Mouse (Mus musculus) T-helper 2 cell (primary cell): ENCODE data around the gene Bphl.

ENCODE experiments used
- in situ Hi-C: fragments of 300-600 bp; cut with MboI, MseI; formaldehyde crosslinking; loops from one replicate; pipeline ENCODE4 v1.15.1; 2025; ENCODE audit warnings: high pct_unique_total_duplicates

The Bphl gene

DNA sequence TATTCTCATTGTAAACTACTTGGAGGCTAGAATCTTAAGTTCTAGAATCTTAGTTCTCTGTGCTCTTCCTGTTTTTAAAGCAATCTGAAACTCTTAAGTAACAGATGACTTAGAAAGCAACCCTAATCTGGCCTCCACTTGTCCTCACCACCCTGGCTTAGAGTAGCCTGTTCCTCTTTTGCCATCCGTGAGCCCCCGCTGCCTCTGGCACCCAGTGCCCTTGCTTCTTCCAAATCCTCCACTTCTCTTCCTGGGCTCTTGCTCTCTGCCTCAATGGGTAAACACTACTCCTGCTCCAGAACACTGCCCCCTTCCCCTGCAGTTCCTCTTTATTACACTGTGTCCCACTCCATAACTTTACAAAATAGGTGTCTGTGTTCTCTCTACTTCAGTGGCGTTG, 14.3 kb downstream of the Bphl start:
- in situ Hi-C loops, result loop anchor here (25.0 kb wide), 1 partner anchor 811 kb away; no protein-coding TSS in a partner anchor

- in situ Hi-C loops, result loop anchor here (25.0 kb wide), 1 partner anchor 809 kb away; no protein-coding TSS in a partner anchor
Observed at GRCm38 (mm10) chr13:34053673-34054282, 16.4 kb downstream of the Bphl start.

- in situ Hi-C loops, result loop anchor here (25.0 kb wide), 1 partner anchor 808 kb away; no protein-coding TSS in a partner anchor
Observed at GRCm38 (mm10) chr13:34054391-34054790, 17.0 kb downstream of the Bphl start.

GRCm38 (mm10) chr13:34054983-34055382, 17.6 kb downstream of the Bphl start:
- in situ Hi-C loops, result loop anchor here (25.0 kb wide), 1 partner anchor 807 kb away; no protein-coding TSS in a partner anchor

GRCm38 (mm10) chr13:34057252-34057651, 19.9 kb downstream of the Bphl start:
- in situ Hi-C loops, result loop anchor here (25.0 kb wide), 1 partner anchor 805 kb away; no protein-coding TSS in a partner anchor

GRCm38 (mm10) chr13:34060061-34060460, 22.7 kb downstream of the Bphl start:
- in situ Hi-C loops, result loop anchor here (25.0 kb wide), 1 partner anchor 802 kb away; no protein-coding TSS in a partner anchor

- in situ Hi-C loops, result loop anchor here (25.0 kb wide), 1 partner anchor 800 kb away; no protein-coding TSS in a partner anchor
Observed at GRCm38 (mm10) chr13:34062466-34062865, 25.1 kb downstream of the Bphl start.

GRCm38 (mm10) chr13:34066351-34066750, 29.0 kb downstream of the Bphl start:
- in situ Hi-C loops, result loop anchor here (25.0 kb wide), 1 partner anchor 796 kb away; no protein-coding TSS in a partner anchor

DNA sequence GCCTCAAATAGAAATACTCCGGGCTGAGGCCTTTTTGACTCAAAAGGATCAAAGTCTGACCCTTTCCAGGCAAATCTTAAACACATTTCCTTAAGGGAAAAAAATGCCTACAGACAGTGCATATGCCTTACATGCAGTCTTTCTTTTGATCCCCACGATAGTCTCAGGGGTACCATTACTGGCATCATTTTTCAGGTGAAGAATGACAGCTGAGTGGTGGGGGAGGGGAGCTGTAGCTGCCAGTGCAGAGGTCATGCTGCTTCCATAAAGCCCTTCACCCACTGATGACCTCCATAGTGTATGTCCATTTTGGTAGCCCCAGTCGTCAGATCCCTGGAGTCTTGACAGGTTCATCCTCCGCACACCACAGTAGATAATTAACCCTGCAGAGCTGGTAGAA, 32.9 kb downstream of the Bphl start:
- in situ Hi-C loops, result loop anchor here (25.0 kb wide), 1 partner anchor 792 kb away; no protein-coding TSS in a partner anchor

GRCm38 (mm10) chr13:34071836-34072235, 34.4 kb downstream of the Bphl start:
- in situ Hi-C loops, result loop anchor here (25.0 kb wide), 1 partner anchor 790 kb away; no protein-coding TSS in a partner anchor

DNA sequence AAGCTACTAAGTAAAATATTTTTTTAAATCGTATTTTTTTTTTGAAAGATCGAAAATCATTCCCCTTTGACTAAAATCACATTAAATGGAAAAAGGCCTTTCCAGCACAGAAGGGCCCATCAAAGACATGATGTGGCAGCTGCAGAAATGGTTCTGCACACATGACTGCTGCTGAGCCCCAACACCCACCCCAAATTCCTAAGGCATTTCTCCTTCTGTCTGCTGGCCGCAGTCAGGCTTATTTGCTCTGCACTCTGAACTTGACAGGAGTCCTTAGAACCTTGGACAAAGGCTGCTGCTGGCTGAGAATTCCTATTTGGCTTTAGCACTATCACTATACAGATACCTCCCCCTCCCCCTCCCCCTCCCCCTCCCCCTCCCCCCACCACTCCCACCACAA, 35.5 kb downstream of the Bphl start:
- in situ Hi-C loops, result loop anchor here (25.0 kb wide), 1 partner anchor 789 kb away; no protein-coding TSS in a partner anchor

- in situ Hi-C loops, result loop anchor here (25.0 kb wide), 1 partner anchor 788 kb away; no protein-coding TSS in a partner anchor
Observed at GRCm38 (mm10) chr13:34074441-34074840, 37.0 kb downstream of the Bphl start.

GRCm38 (mm10) chr13:34075893-34076292, 38.5 kb downstream of the Bphl start:
- in situ Hi-C loops, result loop anchor here (5.0 kb wide), 1 partner anchor 56 kb away; the partner anchor contains the start of gene Tubb2b

GRCm38 (mm10) chr13:34076561-34077491, 39.4 kb downstream of the Bphl start:
- in situ Hi-C loops, result loop anchor here (5.0 kb wide), 1 partner anchor 55 kb away; the partner anchor contains the start of gene Tubb2b

- in situ Hi-C loops, result loop anchor here (5.0 kb wide), 1 partner anchor 55 kb away; the partner anchor contains the start of gene Tubb2b
Observed at GRCm38 (mm10) chr13:34077492-34078271, 40.3 kb downstream of the Bphl start, which contains the start of gene Tubb2a. TSS of gene Tubb2a (minus strand) at chr13:34078007.

DNA sequence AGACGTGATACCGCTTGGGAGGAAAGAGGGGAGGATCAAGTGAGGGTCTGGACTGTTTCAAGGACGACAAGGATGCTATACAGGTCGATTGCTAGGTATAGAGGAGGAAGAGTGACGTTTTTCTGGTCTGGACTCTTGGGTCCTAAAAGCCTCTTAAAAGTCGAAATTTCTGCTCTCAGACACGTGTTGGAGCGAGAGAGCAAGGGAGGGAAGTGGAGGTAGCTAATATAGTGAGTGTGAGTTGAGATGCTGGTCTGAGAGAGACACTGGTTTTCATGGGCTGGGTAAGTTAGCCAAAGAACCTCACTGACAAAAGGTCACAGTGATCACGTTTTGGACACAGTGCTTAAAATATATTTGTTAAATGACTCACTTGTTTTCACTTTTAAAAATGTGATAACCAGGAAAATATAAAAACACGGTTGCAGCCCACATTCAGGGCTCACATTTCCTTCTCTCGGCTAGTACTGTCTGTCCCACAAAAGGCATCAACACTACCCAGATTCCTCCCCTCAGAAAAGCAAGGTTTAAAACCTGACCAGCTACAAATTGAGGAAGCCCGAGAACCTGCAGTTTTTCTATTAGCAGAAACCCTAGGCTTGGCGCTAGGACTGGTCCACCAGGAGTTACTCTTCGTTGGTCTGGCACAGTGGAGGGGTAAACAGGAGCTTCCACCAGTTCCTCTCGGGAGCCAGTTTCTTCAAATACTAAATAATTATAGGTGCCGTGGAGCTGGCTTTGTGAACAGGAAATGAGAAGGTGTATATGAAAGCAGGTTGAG, 41.3 kb downstream of the Bphl start:
- in situ Hi-C loops, result loop anchor here (5.0 kb wide), 1 partner anchor 54 kb away; the partner anchor contains the start of gene Tubb2b

DNA sequence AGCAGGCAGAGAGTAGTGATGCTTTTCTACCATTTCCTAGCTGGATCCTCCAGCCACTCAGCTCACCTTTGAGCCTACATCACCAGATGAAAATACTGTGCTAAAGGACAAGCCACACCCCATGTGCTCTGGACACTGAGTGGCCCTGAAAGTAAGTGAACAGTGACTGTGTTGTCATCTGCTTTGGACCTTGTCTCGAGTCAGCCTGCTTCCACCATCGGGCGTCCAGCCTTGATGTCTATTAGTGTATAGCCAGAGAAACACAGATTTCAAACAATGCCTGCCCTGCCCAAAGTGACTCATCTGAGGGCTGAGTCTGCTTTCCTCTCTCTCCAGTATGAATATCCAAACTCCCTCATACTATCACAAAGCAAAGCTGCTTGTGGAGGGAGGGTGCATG, 42.4 kb downstream of the Bphl start:
- in situ Hi-C loops, result loop anchor here (5.0 kb wide), 1 partner anchor 52 kb away; the partner anchor contains the start of gene Tubb2b

- in situ Hi-C loops, result no loop called here
Observed at GRCm38 (mm10) chr13:34081926-34082325, 44.5 kb downstream of the Bphl start.

DNA sequence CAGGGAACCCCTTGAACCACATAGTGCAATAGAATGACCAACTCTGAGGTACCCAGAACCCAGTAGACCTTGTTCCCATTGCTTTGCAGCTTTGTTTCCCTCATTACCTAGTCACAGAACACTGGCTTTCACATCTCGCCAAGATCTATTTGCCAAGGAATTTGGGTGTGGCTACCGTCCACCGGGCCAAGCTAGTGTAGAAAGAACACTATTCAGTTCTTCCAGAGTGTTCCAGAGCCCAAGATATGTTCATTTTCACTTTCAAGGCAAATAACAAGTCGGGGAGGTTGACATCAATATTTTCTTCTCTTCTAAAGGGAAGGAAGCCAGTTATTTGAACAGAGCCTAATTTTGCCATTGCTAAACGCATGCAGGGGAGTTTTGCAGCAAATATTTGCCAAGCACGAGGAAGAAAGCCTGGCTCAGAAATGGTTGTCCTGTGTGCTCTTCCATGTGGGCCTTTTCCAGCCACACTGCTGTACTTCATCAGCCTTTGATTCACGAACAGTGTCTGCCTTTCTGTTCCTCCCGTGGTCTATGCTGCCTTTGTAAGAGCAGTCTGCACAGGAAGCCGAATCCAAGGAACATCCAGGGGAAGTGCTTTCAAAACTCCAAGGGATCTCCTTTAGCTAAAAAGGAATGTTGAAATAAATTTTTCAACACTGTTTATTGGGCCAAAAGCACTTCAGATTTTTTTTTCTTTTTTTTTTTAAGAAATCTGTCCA, 46.8 kb downstream of the Bphl start:
- in situ Hi-C loops, result no loop called here
